Mouse (Mus musculus): ENCODE results near the gene Frmd4a.

- TF ChIP-seq EP300 (optimal IDR thresholded peaks at IDR 0.05): no peak
- no peak for TF ChIP-seq CTCF (IDR thresholded peaks at IDR 0.05; ENCODE audit: low read depth)
Observed at GRCm38 (mm10) chr2:4636656-4637055, 619.1 kb downstream of the Frmd4a start.

Data from stomach, postnatal 0 days (tissue).